ENCODE assay signal across 17 mouse cellular contexts in the genomic region with DNA sequence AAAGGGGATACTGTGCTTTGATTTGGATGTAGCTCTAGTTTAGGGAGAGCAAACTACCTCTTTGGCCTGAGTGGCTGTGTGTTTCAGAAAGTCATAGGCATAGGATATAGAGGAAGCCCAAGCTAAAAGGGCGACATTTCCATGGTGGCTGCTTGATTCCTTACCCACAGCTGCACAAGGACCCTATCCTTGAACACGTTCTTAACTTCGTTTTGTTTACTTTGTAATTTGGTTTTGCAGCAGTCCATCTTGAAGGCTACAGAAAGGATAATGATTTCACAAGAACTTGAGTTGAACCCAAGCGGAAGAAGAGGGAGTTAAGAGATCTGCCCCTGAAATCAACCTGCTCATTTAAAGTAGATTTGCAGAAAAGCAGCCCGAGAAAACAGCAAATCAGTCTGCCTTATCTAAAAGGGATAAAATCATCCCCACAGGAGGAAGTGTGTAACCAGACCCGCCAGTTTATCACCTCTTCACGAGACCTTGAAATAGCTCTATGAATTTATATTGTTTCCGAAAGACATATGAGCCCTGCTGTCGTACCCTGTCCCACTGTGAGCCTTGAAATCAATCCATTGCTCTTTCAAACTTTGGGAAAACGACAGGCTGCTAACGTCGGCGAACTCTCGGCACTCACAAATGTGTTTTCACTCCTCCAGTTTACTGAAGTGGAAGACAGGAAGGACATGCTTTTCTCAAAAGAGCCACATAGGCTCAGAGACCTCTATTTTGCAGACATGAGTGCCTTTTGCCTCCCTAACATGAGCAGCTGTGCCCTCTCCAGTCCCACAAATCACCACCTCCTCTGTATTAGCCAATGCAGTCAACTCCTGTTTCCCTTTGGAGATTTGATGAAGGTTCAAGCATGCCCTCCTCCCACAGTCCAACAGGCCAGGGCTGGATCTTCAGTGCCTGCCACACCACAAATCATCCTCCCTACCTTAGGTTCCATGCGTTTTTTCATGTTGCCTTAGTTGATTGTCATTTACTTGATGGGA.
DNase-seq lines count a peak whose midpoint lies in the region; ATAC-seq and TF ChIP-seq lines count a peak whose summit lies in the region.
"Had no signal": no experiment of that assay in that cellular context is flagged by ENCODE, and none has a peak within 500 bp of the region (broad histone marks: within the 10 kb centered on the region; RNA-seq: fewer than 3 reads in every experiment).

No protein-coding gene starts in this region.

- no peak for TF ChIP-seq CTCF in stomach, postnatal 0 days (IDR thresholded peaks at IDR 0.05; ENCODE audit: low read depth)

- H3K4me3 ChIP-seq in kidney, embryonic 14.5 days (ENCODE audit: low read length), result no peak overlapping the region
- H3K4me3 ChIP-seq in stomach, embryonic 14.5 days (ENCODE audit: low read depth, low read length), result no peak overlapping the region
- H3K4me3 ChIP-seq in stomach, postnatal 0 days (ENCODE audit: low read depth, low read length), result no peak overlapping the region
- H3K4me3 ChIP-seq: heart, adult 2 months; hindbrain, embryonic 13.5 days; midbrain, embryonic 15.5 days had no signal

- ATAC-seq in kidney, embryonic 14.5 days (ENCODE audit: low FRiP score, low TSS enrichment), result peak; percentile 96
- 0 out of 2 replicates have a peak, but pooled peaks have one; percentile 18 for ATAC-seq in stomach, embryonic 14.5 days (ENCODE audit: insufficient number of reproducible peaks, insufficient read depth, low FRiP score, low read depth)
- ATAC-seq in stomach, postnatal 0 days (ENCODE audit: low FRiP score, low TSS enrichment), result no peak
- ATAC-seq: activated CD4-positive, CD25-positive, alpha-beta regulatory T cell, adult 4 months; forebrain, embryonic 16.5 days; midbrain, embryonic 15.5 days had no signal

- H3K27me3 ChIP-seq in kidney, embryonic 14.5 days (ENCODE audit: control insufficient read depth, insufficient read depth, low read length), result no peaks in the 10 kb centered on the region
- H3K27me3 ChIP-seq in stomach, embryonic 14.5 days (ENCODE audit: control insufficient read depth, insufficient read depth, low read length), result no peaks in the 10 kb centered on the region
- no peaks in the 10 kb centered on the region for H3K27me3 ChIP-seq in stomach, postnatal 0 days (ENCODE audit: control insufficient read depth, insufficient read depth, low read length)
- H3K27me3 ChIP-seq: hindbrain, embryonic 13.5 days; midbrain, embryonic 15.5 days had no signal

- no peak overlapping the region; the same call in 1 of the 2 replicates for H3K4me2 ChIP-seq in kidney, embryonic 14.5 days (replicated peaks; ENCODE audit: low read depth, low read length)
- no peak overlapping the region for H3K4me2 ChIP-seq in stomach, embryonic 14.5 days (replicated peaks; ENCODE audit: low read depth, low read length)
- H3K4me2 ChIP-seq in stomach, postnatal 0 days (replicated peaks; ENCODE audit: low read depth), result no peak overlapping the region
- H3K4me2 ChIP-seq: hindbrain, embryonic 13.5 days; liver, embryonic 11.5 days; midbrain, embryonic 15.5 days had no signal

- 15% methylated on average over 15 of the region's 15 CpGs for WGBS in kidney, embryonic 14.5 days
- 35% methylated on average over 15 of the region's 15 CpGs for WGBS in stomach, embryonic 14.5 days
- WGBS in stomach, postnatal 0 days, result 45% methylated on average over 15 of the region's 15 CpGs

- no peaks in the 10 kb centered on the region for H3K9me3 ChIP-seq in kidney, embryonic 14.5 days (ENCODE audit: control insufficient read depth, low read length)
- H3K9me3 ChIP-seq in stomach, embryonic 14.5 days (ENCODE audit: control insufficient read depth, low read depth, low read length), result no peaks in the 10 kb centered on the region
- no peaks in the 10 kb centered on the region for H3K9me3 ChIP-seq in stomach, postnatal 0 days (ENCODE audit: control insufficient read depth, low read length)
- H3K9me3 ChIP-seq: hindbrain, embryonic 13.5 days; midbrain, embryonic 15.5 days had no signal

- H3K36me3 ChIP-seq in kidney, embryonic 14.5 days (ENCODE audit: control insufficient read depth, insufficient read depth, low read length), result no peaks in the 10 kb centered on the region
- H3K36me3 ChIP-seq in stomach, embryonic 14.5 days (ENCODE audit: control insufficient read depth, insufficient read depth, low read length), result no peaks in the 10 kb centered on the region
- no peaks in the 10 kb centered on the region for H3K36me3 ChIP-seq in stomach, postnatal 0 days (ENCODE audit: control insufficient read depth, insufficient read depth, low read length)
- H3K36me3 ChIP-seq: hindbrain, embryonic 13.5 days; midbrain, embryonic 15.5 days had no signal

- peak; percentile 17 for DNase-seq in embryo, embryonic 11 days
- no peak for DNase-seq in embryo, embryonic 9.5 days (ENCODE audit: extremely low spot score)
- DNase-seq in kidney, adult 9 months, result no peak
- no peak for DNase-seq in stomach, postnatal 0 days (ENCODE audit: low spot score)
- DNase-seq in right cerebral cortex, postnatal 14 days, result no peak
- no peak for DNase-seq in cerebellum, postnatal 4 days (ENCODE audit: low spot score in 2 of 2)
- DNase-seq: cerebellum, adult 11 months; heart, adult 2 months; kidney, adult 8-10 months had no signal

- H3K4me1 ChIP-seq in kidney, embryonic 14.5 days (ENCODE audit: control insufficient read depth, insufficient read depth, low read length), result peaks cover 5% of the 10 kb centered on the region; the same call in 1 of the 2 replicates
- H3K4me1 ChIP-seq in stomach, embryonic 14.5 days (ENCODE audit: control insufficient read depth, insufficient read depth, low read length), result no peaks in the 10 kb centered on the region
- no peaks in the 10 kb centered on the region for H3K4me1 ChIP-seq in stomach, postnatal 0 days (replicated peaks; ENCODE audit: control insufficient read depth, insufficient read depth)
- H3K4me1 ChIP-seq: midbrain, embryonic 15.5 days had no signal

- H3K9ac ChIP-seq in kidney, embryonic 14.5 days (ENCODE audit: low read depth, low read length), result no peak overlapping the region
- H3K9ac ChIP-seq in stomach, embryonic 14.5 days (replicated peaks; ENCODE audit: low read depth, low read length), result no peak overlapping the region
- H3K9ac ChIP-seq in stomach, postnatal 0 days (ENCODE audit: low read length), result no peak overlapping the region
- H3K9ac ChIP-seq: hindbrain, embryonic 13.5 days; midbrain, embryonic 15.5 days had no signal

- peak overlapping the region; percentile 66; the same call in 1 of the 2 replicates for H3K27ac ChIP-seq in kidney, embryonic 14.5 days (ENCODE audit: low read depth, low read length)
- H3K27ac ChIP-seq in stomach, embryonic 14.5 days (ENCODE audit: low read length), result no peak overlapping the region
- H3K27ac ChIP-seq in stomach, postnatal 0 days (replicated peaks), result no peak overlapping the region
- H3K27ac ChIP-seq: heart, adult 2 months; hindbrain, embryonic 13.5 days; macrophage; midbrain, embryonic 15.5 days had no signal

- no peak for TF ChIP-seq EP300 in stomach, postnatal 0 days (optimal IDR thresholded peaks at IDR 0.05)
